Mouse (Mus musculus): ENCODE measurements around the gene Asap2. TPM values are rescaled to one million over a fixed set of nuclear protein-coding genes. Genes with fewer than 3 reads are reported as not detected.

The Asap2 gene
- polyA plus RNA-seq, 1 experiment from 2014 or later, result 3.3 TPM

DNA sequence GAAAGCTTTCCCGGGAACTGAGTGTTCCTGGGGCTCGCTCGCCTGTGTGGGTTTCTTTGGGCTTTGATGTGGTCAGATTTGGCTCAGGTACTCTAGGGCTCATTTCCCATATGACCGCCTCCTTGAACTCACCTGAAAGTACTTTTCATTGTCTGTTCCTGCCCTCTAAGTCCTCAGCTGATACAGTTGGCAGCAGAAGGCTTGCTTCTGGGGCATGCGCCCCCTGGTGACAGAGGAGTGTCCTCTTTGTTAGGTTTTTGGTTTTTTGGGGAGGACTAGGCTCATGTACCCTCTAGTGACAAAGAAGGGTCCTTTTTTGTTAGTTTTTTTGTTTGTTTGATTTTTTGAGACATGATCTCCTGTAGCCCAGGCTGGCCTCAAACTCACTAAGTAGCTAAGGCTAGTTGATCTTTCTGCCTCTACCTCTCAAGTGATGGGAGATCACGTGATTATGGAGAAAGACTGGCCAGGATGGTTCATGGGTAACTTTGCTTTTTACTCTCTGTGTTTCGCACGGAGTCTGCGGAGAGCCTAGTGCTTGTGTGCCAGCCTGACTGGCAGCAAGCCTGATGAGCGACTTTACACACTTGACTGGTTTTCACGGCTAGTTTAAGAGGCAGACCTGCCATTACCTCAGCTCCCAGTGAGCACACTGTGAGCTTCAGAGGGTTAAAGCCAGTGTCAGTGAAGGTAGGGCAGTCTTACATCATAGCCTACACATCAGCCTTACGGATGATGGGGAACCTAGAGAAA, 328.1 kb downstream of the Asap2 start:
- Histone ChIP-seq H3K4me3 (ENCODE audit: low read depth, low read length) (no peak overlapping the region), H3K4me2 (replicated peaks; ENCODE audit: low read depth) (no peak overlapping the region), H3K9ac (ENCODE audit: low read depth, low read length) (no peak overlapping the region), H3K27me3 (replicated peaks; ENCODE audit: control insufficient read depth, insufficient read depth, low read length) (no peaks in the 10 kb centered on the region), H3K27ac (ENCODE audit: low read depth, low read length) (no peak overlapping the region), H3K36me3 (ENCODE audit: control insufficient read depth, insufficient read depth) (peaks cover 57% of the 10 kb centered on the region), H3K9me3 (ENCODE audit: control insufficient read depth) (no peaks in the 10 kb centered on the region), H3K4me1 (replicated peaks; ENCODE audit: control insufficient read depth, insufficient read depth, low read length) (peaks cover 4% of the 10 kb centered on the region; the same call in 1 of the 2 replicates)
- peak; percentile 82 for TF ChIP-seq CTCF (IDR thresholded peaks at IDR 0.05; ENCODE audit: low read depth)
- WGBS, result 83% methylated on average over 12 of the region's 12 CpGs
- no peak for ATAC-seq

Data from intestine, postnatal 0 days (tissue).